Mouse (Mus musculus) MEL (cell line): ENCODE measurements around the gene Pcsk4.

ENCODE experiments used
- CHD2 ChIP-seq: IDR thresholded peaks from 2 replicates; pipeline ENCODE4 v1.6.1; 2011; ENCODE audit warnings: low read length, improper control_type of control experiment
- CTCF ChIP-seq, 3 experiments: IDR thresholded peaks in 2 of 3; conservative IDR thresholded peaks in 1 of 3; 2 replicates each; pipeline ENCODE4 v1.5.1; 2011 to 2012; ENCODE audit warnings: low read length in 3 of 3, low read depth in 2 of 3, mild to moderate bottlenecking in 2 of 3, improper control_type of control experiment in 1 of 3, inconsistent platforms in 1 of 3, mixed read lengths in 1 of 3, moderate library complexity in 1 of 3; ENCODE audit not compliant: control insufficient read depth in 1 of 3, insufficient read depth in 1 of 3, poor library complexity in 1 of 3, severe bottlenecking in 1 of 3
- E2F4 ChIP-seq: IDR thresholded peaks from 2 replicates; pipeline ENCODE4 v1.6.1; 2011; ENCODE audit warnings: low read depth, low read length, improper control_type of control experiment, borderline replicate concordance
- ELF1 ChIP-seq: IDR thresholded peaks from 2 replicates; pipeline ENCODE4 v1.6.1; 2014; ENCODE audit warnings: low read depth, mild to moderate bottlenecking, inconsistent platforms, low read length, improper control_type of control experiment, moderate library complexity
- EP300 ChIP-seq, 2 experiments: IDR thresholded peaks; 2 replicates each; pipeline ENCODE4 v1.6.1; 2011; ENCODE audit warnings: improper control_type of control experiment in 2 of 2, low read length in 2 of 2, low read depth in 1 of 2, mild to moderate bottlenecking in 1 of 2
- KAT2A ChIP-seq: conservative IDR thresholded peaks from 2 replicates; pipeline ENCODE4 v1.6.1; 2012; ENCODE audit warnings: low read depth, low read length, improper control_type of control experiment, inconsistent platforms
- POLR2A ChIP-seq, 2 experiments: IDR thresholded peaks; 2 replicates each; pipeline ENCODE4 v1.6.1; 2011 to 2012; ENCODE audit warnings: low read length in 2 of 2, mild to moderate bottlenecking in 2 of 2, control low read depth in 1 of 2, improper control_type of control experiment in 1 of 2, low read depth in 1 of 2, moderate library complexity in 1 of 2; ENCODE audit not compliant: control insufficient read depth in 1 of 2, insufficient read depth in 1 of 2, poor library complexity in 1 of 2
- POLR2AphosphoS5 ChIP-seq: IDR thresholded peaks from 2 replicates; pipeline ENCODE4 v1.6.1; 2012; ENCODE audit warnings: low read depth, borderline replicate concordance, mild to moderate bottlenecking, inconsistent platforms, low read length, moderate library complexity, mixed read lengths
- TBP ChIP-seq: IDR thresholded peaks from 2 replicates; pipeline ENCODE4 v1.8.0; 2011; ENCODE audit warnings: low read depth, low read length, improper control_type of control experiment
- UBTF ChIP-seq: IDR thresholded peaks from 2 replicates; pipeline ENCODE4 v1.6.1; 2012; ENCODE audit warnings: low read depth, mild to moderate bottlenecking, inconsistent platforms, low read length, improper control_type of control experiment, moderate library complexity, borderline replicate concordance; ENCODE audit not compliant: insufficient read depth
- USF2 ChIP-seq, 2 experiments: IDR thresholded peaks; 2 replicates each; pipeline ENCODE4 v1.6.1; 2011 to 2012; ENCODE audit warnings: improper control_type of control experiment in 2 of 2, low read length in 2 of 2, borderline replicate concordance in 1 of 2, inconsistent platforms in 1 of 2, low read depth in 1 of 2, mild to moderate bottlenecking in 1 of 2; ENCODE audit not compliant: insufficient read depth in 1 of 2

DNA sequence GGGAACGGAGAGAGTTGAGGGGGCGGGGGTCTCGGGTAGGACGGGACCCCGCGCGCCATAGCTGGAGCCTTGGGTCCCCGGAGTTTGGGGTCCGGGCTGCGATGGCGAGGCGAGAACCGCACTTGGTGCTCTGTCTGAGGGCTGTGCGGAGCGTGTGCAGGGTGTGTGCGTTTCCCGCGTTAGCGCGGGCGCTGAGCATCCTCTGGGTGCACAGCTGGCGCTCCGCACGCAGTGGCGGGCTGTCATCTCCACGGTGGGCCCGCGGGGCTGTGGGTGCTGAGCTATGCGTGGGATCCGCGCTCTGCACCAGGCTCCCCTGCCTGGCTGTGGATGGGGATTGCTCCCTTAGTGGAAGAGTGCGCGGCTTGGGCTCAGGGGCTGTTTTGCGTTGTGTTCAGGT, 27.4 kb upstream of the Pcsk4 start:
- TF ChIP-seq CHD2 (no peak), CTCF (IDR thresholded peaks at IDR 0.05 in 2 of 3, conservative IDR thresholded peaks at IDR 0.05 in 1 of 3; ENCODE audit: control insufficient read depth in 1 of 3, insufficient read depth in 1 of 3, low read depth in 2 of 3, low read length in 3 of 3, poor library complexity in 1 of 3, severe bottlenecking in 1 of 3) (no peak), KAT2A (no peak), TBP (no peak), USF2 (IDR thresholded peaks at IDR 0.05; ENCODE audit: borderline replicate concordance in 1 of 2, insufficient read depth in 1 of 2, low read depth in 1 of 2, low read length in 2 of 2) (no peak), UBTF (no peak), ELF1 (no peak), POLR2A (IDR thresholded peaks at IDR 0.05; ENCODE audit: control insufficient read depth in 1 of 2, insufficient read depth in 1 of 2, low read depth in 1 of 2, low read length in 2 of 2, poor library complexity in 1 of 2) (no peak), POLR2AphosphoS5 (no peak), EP300 (IDR thresholded peaks at IDR 0.05; ENCODE audit: low read depth in 1 of 2, low read length in 2 of 2) (no peak), E2F4 (no peak)
